Mouse (Mus musculus) kidney, adult 8-10 months (tissue): ENCODE data around the gene Rbm5.

Experiments used
- DNase-seq, 2 experiments: peaks; one replicate each; pipeline ENCODE4 v3.0.0; 2022

Gene Rbm5

DNA sequence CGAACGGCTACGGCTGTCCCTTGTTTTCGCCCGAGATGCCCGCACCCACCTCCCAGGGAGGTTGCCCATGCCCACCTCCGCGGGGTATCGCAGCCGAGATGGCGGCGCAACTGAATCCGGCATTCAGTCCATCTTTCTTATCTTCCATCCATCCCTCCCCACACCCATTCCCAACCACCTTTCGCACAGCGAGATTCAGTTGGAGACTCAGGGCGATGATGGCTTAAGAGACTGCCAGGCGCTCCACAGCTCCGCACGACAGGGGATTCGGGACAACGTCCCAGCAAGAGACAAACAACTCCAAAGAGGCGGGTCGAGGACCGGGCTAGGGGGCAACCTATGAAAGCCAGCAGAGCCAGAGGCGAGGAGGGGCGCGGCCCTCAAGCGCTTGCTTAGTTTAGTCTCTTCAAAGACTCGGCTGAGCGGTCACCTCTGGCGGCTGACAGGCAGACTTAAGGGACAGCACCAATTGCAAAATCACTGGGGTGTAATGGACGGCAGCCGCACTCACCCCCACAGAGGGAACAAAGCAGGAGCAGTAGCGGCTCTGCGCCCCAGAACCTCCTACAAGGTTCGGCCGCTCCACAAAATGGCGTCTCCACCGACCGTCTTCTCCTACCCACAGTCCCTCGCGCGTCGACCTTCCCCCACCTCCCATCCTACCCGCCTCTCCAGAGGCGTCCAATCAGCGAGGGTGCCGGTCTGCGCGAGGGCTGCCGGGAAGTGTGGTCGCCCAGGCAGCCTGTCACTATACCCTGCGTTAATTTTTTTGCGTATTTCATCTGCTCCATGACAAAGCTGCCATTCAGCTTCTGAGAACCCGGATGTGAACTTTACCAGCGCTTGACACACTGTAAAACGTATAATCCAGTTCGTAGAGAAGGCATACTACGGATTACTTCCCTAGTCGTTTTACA lies at the start of gene Rbm5:
TSS of gene Rbm5 (minus strand) at position 623 of the 917 bp plus-strand sequence.
- DNase-seq: peak; percentile 92 to 95

DNA sequence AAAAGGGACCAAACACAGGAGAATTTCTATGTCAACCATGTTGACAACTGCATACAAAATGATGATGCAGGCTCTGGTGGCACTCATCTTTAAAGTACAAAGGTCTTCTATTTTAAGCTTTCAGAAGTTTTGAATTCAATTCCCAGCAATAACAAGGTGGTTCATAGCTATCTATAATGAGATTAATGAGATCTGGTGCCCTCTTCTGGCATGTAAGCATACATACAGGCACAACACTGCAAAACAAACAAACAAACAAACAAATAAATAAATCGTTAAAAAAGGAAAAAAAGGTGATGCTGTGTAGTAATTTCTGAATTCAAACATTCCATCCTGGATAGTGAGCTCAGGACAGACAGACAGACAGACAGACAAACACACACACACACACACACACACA lies 41.3 kb upstream of the Rbm5 start:
- DNase-seq: no peak

DNA sequence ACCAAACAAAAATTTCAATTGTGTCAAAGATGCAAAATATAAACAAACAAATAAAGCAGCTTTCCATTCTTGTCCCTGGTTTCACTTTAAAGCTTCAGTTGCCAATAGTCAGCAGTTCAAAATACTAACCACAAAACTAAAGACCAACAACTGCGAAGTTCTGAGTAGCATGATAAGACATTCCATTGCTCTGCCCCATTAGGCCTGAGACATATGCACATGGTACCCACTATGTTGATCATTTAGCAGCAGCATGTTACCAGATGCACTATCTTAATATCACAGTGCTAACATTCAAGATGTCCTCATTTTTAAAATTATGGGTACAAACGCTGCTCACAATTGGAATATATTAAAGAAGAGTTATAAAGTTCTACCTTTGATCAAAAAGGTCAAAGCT lies 40.2 kb upstream of the Rbm5 start:
- DNase-seq: no peak

DNA sequence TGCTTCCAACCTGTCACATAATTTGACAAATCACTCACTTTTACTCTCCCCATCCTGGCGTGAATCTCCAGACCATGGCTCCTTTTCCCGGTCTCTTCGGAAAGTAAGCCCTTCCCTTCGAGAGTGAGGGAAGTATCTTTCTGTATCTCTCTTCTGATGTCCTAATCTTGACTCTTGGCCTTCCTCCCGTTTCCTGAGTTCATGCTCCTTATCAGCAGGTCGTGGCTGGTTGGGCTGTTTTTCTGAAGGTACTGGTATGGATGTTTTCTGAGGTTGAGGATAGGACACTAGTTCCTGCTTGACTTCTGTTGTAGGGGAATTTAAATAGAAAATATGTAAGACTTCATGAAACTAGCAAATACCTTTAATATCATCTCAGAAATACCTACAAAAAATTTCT lies 20.9 kb upstream of the Rbm5 start:
- no peak for DNase-seq

DNA sequence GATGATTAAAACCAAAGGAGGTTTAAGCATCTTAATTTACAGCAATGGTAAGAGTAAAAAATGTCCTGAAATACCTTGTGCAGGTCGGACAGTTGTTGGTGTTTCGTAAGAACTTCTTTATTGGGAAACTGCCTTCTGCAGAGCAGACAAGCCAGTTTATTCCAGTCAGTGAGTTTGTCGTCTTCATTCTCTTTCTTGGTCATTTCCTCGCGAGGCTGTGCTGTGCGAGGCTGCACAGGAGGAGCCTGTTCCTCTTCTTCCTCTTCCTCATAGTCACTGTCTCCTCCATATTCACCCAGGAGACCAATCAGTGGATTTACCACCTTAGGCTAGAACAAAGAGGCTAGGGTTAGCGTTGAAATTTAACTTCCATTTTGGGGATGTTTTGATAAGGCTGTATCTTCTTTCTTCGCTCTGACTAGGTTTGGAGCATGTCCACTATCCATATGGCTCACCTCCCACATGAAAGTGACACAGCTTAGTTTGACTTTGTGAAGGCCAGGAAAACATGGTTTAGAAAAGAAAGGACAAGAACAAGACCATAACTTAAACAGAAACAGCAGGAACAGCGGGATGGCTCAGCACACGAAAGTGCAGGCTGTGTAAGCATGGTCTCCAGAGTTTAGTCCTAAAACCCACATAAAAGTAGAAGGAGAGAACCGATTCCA lies 11.9 kb upstream of the Rbm5 start:
- DNase-seq: no peak

DNA sequence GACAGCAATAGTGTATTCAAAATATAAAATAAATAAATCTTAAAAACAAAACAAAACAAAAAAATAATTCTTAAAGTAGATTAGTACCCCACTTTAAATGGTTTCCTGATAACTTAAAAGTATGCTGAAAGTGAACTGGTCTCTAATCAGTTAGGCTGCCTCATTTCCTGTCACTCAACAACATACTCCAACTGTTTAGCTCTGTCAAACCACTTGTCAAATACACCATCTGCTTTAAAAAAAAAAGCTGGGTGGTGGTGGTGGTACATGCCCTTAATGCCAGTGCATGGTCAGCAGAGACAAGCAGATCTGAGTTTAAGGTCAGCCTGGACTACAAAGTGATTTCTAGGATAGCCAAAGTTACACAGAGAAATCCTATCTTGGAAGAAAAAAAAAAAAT lies 6.0 kb upstream of the Rbm5 start:
- DNase-seq: no peak

DNA sequence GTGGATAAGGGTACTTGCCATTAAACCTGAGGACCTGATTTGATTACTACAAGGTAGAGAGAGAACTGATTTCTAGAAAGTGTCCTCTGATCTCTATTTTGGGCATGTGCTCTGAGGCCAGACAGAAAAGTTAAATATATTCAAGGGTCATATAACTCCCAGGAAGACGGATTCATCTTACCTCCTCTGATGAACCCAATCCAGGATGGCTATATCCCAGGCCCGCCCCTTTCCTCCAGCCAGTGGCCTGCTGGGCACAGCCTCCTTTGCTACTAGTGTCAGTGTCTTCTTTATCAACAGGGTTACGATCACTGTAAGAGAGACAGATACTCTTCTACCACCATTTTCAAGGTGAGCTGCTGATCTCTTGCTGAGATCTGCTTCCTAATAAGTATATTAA lies 3.6 kb upstream of the Rbm5 start:
- no peak for DNase-seq

DNA sequence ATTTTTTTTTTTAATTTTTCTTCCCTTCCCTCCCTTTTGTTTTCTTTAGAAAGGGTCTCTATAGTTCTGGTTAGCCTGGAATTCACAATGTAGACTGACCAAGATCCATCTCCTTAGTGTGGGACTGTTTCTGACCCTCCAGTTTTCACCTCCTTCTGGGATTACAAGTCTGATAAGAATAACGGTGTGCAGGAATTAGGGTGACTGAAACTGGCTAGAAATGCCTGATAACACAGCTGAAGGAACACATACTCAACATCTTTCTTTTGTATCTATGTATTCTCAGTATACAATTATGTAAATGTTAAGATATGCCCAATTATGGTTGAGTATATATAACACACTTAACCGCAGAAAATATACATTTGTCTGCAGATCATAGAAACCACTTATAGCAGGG lies 986 bp upstream of the Rbm5 start:
- DNase-seq: no peak

DNA sequence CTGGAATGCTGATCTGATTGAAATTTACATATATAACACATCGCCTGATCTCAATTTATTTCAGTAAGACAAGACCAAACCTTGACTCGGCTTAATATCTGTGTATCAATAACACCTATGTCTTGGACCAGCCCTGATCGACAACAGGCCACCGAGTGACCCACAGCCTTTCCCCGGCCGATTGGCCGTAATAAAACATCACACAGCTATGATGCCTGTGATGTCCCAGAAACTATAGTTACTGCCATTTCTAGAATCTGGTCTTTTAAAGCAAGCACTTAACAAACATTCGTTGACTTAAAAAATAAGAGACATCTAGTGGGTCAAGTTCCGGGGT lies 791 bp downstream of the Rbm5 start:
- no peak for DNase-seq

DNA sequence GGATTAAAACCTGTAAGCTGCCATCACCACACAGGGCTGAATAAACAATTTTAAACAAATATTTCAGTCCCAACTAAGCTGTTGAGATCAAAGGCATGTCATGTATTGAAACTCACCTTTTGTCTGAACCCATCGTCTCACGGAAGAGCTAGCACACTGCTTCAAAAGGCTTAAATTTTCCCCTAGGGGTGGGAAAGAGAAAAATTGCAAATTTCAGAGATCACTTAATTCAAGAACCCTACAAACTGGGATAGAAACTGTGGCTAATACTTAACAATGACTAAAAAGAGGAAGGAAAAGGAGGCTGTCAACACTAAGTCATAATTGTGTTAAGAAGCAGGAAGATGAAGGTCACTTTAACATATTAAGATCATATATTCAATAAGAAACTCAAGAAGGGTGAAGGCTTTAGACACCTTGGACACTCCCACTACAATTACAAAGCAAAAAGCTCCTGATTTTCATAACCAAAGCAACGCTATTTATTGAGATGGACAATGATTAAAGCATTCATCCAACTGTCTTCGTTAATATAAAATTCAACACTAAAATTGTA lies 1.3 kb downstream of the Rbm5 start:
- DNase-seq: no peak

DNA sequence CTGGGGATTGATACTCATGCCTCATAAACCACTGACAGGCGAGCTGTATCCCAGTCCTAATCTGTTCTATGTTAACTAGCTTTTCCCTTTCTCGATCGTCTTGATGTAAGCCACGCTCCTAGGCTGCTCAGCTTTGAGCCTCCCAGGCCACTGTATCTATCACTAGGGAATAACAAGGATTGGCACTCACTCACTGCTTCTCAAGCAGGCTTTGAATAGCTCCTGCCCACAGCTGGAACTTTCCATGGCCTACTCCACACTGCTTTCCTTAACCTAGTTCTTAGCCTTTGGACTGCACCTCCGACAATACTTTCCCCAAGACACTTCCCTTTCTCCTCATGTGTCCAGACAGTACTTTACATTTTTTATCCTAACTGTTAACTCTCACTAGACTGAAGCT lies 1.9 kb downstream of the Rbm5 start:
- DNase-seq: peak in 1 of 2 experiments; percentile 7

DNA sequence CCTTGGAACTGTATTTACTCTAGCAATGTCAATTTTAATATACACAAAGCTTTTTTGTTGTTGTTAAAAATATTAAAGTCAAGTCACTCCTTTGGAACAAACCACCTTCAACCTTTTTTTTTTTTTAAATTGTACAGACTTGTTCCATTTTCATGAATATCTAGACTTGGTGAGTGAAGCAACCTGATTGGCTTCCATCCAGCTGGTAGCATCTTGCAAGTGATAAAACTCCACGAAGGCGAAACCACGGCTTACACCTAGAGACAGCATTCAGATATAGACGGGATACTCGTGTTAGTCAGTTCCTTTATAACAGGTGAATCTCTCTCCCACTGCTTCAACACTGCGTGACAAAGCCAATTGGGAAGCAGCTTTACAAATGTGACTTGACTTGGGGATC lies 11.2 kb downstream of the Rbm5 start:
- no peak for DNase-seq

DNA sequence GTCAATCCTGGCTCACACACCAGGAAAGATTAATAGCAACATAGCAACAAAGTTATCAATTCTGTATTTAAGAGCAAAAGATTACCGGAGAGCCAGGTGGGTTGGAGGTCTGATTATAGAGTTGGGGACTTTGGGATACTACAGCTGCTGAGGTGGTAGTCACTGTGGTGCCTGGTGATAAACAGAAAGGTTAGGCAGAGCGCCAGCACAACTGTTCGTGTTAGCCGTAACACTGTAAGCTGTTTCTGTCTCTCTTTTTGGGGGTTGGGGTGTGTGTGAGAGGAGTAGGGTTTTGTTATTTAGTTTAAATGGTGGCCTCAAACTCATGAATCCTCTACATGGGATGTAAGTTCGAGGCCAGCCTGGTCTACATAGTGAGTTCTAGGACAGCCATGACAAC lies 20.4 kb downstream of the Rbm5 start:
- DNase-seq: no peak

DNA sequence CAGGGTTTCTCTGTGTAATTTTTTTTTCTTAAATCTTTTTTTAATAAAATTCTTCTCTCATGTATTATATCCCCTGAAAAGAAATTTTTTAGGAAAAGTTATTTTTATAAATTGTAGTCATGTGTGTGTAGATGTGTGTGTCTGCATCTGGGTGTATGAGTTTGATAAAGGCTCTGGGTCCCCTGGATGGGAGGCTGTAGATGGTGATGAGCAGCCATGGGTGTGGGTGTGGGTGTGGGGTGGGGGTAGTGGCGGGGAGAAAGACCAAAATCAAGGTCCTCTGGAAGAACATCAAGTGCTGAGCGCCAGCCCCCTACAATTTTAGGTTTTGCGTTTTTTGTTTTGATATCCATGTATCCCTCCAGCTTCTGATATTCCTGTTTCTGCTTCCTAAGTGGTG lies 22.7 kb downstream of the Rbm5 start:
- no peak for DNase-seq

DNA sequence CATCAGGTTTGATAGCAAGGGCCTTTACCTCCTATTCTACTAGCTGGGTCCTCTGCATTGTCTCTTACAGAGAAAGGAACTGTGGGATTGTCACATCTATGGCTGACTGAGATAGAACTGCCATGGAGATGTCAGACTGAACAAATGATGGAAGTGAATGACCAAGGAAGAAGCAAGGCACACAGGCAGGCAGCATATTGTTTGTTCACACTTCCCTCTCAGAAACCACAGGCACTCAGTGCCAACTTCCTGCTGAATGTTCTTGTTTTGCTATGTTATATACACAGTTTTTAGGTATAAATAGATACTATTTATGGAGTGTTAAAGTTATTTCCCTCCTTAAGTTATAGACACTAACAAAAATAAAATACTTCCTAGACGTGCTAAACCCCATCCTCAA lies 23.5 kb downstream of the Rbm5 start:
- DNase-seq: no peak

DNA sequence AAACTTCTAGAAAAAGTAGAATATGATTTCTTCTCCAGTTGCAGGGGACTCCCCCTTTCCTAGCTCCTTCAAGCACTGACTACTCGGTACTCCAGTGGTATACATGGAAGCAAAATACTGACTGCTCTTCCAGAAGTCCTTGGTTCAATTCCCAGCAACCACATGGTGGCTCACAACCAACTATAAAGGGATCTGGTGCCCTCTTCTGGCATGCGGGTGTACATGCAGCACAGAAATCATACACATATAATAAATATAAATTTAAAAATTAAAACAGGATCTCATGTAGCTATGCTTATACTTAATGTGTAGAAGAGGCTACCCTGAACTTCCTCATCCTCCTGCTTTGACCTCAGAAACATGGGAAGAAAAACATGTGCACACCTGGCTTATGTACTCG lies 24.1 kb downstream of the Rbm5 start:
- no peak for DNase-seq

DNA sequence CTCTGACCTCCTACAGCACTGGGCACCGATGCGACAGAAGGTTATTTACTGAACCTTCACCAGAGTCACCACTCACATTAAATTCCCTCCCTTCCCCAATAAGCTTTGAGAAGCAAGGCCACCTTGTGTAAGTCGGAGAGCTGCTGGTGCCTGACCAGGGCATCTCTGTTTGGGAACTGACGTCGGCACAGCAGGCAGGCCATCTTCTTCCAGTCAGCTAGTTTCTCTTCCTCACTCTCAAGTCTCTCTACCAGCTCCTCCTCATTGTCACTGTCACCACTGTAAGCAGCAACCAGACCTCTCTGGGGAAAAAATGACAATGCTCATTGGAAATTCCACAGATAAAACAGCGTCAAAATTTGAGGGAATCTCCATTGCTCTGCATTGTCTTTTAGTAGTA lies 26.7 kb downstream of the Rbm5 start:
- DNase-seq: no peak

DNA sequence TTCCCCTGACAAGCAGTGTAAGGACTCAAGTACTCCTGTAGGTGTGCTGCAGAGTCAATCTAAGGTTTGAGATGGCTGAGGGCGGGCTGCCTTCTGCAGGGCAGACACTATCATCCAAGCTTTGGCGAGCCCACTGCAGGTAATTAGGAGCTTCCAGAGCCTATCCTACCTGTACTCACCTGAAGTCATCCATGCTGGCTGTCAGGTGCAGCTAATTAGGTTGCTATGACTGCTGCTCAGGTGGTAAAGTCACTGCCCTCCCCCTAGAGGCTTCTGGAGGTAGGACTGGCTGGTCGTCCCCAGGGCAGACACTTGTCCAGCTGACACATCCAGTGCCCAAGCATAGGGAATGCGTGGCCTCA lies 32.0 kb downstream of the Rbm5 start:
- peak in 1 of 2 experiments; percentile 47 for DNase-seq

DNA sequence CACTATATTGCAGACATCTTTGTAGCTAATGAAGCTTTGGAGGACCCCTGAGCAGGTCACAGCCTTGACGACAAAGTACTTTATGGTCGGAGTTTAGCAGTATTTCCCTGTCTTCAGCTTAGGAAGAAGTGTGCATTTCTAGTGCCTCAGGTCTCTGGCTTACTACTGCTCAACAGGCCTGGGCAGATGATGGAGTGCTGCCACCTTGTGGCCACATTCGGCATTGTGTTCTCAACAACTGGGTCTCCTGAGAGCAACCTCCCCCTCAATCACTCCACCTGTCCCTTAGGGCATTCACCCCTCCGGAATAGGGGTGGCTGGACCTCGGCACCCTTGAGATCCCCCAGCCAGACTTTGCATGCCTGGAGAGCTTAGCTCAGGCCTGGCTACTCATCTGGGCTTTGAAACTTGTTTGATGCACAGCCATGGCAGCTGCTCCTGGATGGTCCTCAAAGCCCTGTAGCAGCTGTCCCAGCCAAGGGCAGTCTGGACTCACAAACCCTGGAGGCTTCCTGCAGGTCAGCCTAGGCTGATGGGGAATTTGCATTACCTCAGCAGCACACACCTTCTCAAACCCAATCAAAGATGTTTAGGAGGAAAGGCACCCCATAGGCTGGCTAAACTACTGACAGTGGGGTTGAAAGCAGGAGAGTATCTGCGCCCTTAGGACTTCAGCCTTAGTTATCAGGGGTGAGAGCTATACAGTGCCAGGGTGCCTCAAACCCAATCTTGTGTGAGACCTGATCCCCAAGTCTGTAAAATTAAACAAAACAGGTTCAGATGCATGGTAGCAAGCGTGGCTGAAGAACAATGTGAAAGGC lies 32.6 kb downstream of the Rbm5 start:
- DNase-seq: peak; percentile 75 to 91

DNA sequence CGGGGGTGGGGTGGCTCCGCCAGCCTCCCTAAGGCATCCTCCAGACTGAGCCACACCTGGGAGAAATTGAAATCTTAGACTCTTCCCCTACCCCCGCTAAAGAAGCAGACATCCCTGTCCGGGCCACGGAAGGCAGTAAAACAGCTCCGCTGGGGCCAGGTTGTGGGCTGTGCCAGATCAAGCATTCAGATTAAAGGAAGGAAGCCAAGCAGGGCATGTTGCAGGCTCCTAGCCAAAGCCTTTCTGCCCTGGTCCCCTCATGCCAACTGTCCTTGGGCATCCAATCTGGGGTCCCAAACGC lies 34.7 kb downstream of the Rbm5 start:
- DNase-seq: peak in 1 of 2 experiments; percentile 25

DNA sequence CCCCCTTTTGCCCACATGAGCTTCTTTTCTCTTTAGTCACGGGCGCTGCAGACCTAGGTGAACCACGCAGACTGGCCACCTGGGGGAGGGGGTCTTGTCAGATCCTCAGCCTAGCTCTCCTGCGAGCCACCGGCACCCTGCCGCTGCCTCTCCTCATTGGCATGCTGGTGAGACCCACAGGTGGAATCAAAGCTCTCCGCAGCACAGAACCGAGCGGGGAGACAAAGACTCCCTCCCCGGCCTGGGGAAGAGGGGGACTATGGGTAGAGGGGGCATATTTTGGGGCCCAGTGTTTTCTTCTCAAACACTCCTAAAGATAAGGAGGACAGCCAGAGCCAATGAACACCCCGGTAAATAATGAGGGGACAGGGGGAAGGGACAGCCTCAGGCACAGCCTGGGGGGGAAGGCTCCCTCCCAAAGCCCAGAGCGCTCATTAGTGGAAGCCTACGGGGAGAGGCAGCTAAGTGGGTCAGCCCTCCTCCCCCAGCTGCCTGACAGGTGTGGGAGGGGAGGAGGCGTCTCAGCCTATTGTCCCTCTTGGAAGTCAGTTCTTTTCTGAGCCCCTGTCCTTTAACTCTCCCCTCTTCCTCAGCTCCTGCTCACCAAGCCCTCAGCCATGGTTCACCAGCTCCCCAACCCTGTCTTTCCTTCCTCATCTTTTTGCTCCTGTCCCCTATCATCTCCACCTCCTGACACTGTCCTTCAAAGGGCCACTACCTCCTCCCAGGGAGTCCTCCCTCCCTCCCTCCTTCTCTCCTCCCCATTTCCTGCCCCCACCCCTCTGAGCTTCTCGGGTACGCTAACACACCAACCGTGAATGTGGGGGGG lies 35.2 kb downstream of the Rbm5 start:
- DNase-seq: no peak

DNA sequence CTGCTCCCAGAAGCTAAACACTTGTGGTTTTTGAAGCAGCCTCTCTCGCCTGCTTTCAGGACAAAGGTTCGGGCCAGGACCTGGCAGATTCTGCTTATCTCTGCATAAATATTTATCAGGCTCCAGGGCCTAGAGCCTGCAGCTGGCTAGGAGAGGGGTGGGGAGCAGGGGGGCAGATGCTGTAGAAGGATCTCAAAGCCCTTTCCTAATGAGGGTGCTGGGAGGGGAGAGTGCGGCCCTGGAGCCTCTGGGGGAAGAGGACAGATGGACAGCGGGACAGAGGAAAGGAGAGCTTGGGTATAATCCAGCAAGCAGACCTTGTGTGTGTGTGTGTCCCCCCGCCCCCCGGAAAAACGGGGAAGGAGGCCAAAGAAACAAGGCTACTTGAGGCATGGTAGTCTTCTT lies 36.2 kb downstream of the Rbm5 start:
- no peak for DNase-seq

DNA sequence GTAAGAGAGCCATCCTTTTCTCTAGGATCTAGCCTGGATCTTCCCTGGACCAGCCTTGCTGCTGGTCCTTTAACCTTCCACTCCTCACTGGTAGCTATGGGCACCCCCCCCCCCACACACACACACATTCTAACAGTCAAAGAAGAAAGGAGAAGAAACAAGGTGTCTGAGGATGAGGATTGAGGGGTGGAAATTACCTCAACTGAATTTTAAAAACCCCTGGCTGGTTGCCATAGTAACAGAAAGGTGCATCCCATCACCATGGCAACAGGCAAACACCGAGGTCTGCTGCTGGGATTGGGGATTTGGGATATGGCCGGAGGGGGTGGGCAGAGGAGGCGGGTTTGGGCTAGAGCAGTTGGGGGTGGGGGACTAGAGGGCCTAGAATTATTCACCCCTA lies 41.1 kb downstream of the Rbm5 start:
- DNase-seq: no peak
